Mouse (Mus musculus): ENCODE measurements around the gene Sec16b.

DNA sequence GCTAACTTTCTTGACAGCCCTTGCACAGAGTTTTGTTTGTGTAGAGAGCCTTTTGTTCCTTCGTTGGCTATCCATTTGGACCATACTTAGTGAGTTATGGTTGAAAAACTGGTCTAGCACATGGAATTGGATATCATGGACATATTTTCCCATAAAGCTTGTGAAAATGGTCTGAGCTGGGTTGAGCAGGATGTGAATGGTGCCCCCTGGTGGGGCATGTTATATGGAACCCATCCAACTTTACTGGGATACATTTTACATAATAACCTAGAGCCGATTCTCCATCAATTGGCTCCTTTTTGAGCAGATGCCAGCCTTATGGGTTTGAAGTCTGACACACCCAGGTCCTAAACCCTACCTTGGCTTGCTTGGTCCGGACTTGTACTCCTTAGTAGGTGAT lies 41.3 kb upstream of the Sec16b start:
- TF ChIP-seq CTCF (IDR thresholded peaks at IDR 0.05; ENCODE audit: low read depth) (peak; percentile 67), EP300 (optimal IDR thresholded peaks at IDR 0.05) (no peak)
